Mouse (Mus musculus) G1E (cell line): Measurements from ENCODE around the gene Garem2.

Experiments
- CTCF ChIP-seq: IDR thresholded peaks from 2 replicates; pipeline ENCODE4 v1.5.1; 2012; ENCODE audit warnings: low read depth, low read length, inconsistent platforms, mixed read lengths
- GATA1 ChIP-seq: IDR thresholded peaks from 2 replicates; pipeline ENCODE4 v1.6.1; 2012; ENCODE audit warnings: borderline replicate concordance, low read length, inconsistent platforms, mixed read lengths
- GATA2 ChIP-seq: IDR thresholded peaks from 2 replicates; pipeline ENCODE4 v1.6.1; 2012; ENCODE audit warnings: low read depth, low read length, inconsistent platforms, borderline replicate concordance

- TF ChIP-seq CTCF: no peak
- no peak for TF ChIP-seq GATA2
- no peak for TF ChIP-seq GATA1
These were observed 60.4 kb downstream of the Garem2 start for GRCm38 (mm10) chr5:30165234-30165946.
